Mouse (Mus musculus) spleen, adult 2 months (tissue): Measurements from ENCODE around the gene Hcar1. TPM values are rescaled to one million over a fixed set of nuclear protein-coding genes. Genes with fewer than 3 reads are reported as not detected.

Experiments used
- DNase-seq, 2 experiments: peaks; one replicate each; pipeline versions ENCODE4 v3.0.0 to v3.0.0-alpha.2; 2012 to 2021; ENCODE audit warnings: low spot score in 2 of 2, low read depth in 1 of 2
- H3K27ac ChIP-seq: fragments of 200-500 bp; 2 replicates; pipeline ENCODE4 v1.5.1; 2012; ENCODE audit warnings: low read length, inconsistent platforms; ENCODE audit not compliant: insufficient read depth
- H3K27me3 ChIP-seq: fragments of 200-500 bp; 2 replicates; pipeline ENCODE4 v1.6.1; 2012; ENCODE audit warnings: mild to moderate bottlenecking, moderate library complexity, low read length, inconsistent platforms; ENCODE audit not compliant: control insufficient read depth, insufficient read depth
- H3K36me3 ChIP-seq: fragments of 200-500 bp; 2 replicates; pipeline ENCODE4 v1.6.1; 2012; ENCODE audit warnings: mild to moderate bottlenecking, low read length, inconsistent platforms; ENCODE audit not compliant: control insufficient read depth, insufficient read depth
- H3K4me1 ChIP-seq: fragments of 200-500 bp; 2 replicates; pipeline ENCODE4 v1.6.1; 2011; ENCODE audit warnings: inconsistent platforms; ENCODE audit not compliant: control insufficient read depth, insufficient read depth, insufficient read length
- H3K4me3 ChIP-seq: fragments of 200-500 bp; 2 replicates; pipeline ENCODE4 v1.5.1; 2011; ENCODE audit warnings: mild to moderate bottlenecking, inconsistent platforms; ENCODE audit not compliant: insufficient read depth, insufficient read length; ENCODE audit errors: extremely low read depth
- CTCF ChIP-seq: fragments of 200-500 bp; IDR thresholded peaks from 2 replicates; pipeline ENCODE4 v1.5.1; 2011; ENCODE audit warnings: mild to moderate bottlenecking, inconsistent platforms; ENCODE audit not compliant: insufficient read depth, insufficient read length, insufficient replicate concordance; ENCODE audit errors: extremely low read depth
- POLR2A ChIP-seq: fragments of 200-500 bp; IDR thresholded peaks from 2 replicates; pipeline ENCODE4 v1.6.1; 2011; ENCODE audit warnings: low read depth, low read length, inconsistent platforms
- WGBS: fragments of 180-500 bp; shearing (Covaris S2); methylation state at CpG from one replicate; pipeline ENCODE4 v1.1.7; 2018; 5-methylcytosine and 5-hydroxymethylcytosine counted together
- polyA plus RNA-seq: library from polyadenylated mRNA; depleted of rRNA; stranded (reverse); fragments of >200 nt; gene quantifications from 2 replicates; pipeline ENCODE4 v1.2.3, GENCODE M21; 2012

Gene Hcar1
- polyA plus RNA-seq, 1 experiment, result 1.3 TPM

- H3K36me3 ChIP-seq, result no peaks in the 10 kb centered on the region
- WGBS, result 87% methylated on average over 2 of the region's 2 CpGs
- no peak for DNase-seq
- no peak overlapping the region for H3K27ac ChIP-seq
- H3K4me3 ChIP-seq, result no peak overlapping the region
- TF ChIP-seq POLR2A (no peak), CTCF (no peak)
- no peaks in the 10 kb centered on the region for H3K27me3 ChIP-seq
- H3K4me1 ChIP-seq, result no peaks in the 10 kb centered on the region; the same call in 1 of the 2 replicates
Measured at GRCm38 (mm10) chr5:123890312-123890711, 10.5 kb upstream of the Hcar1 start.

- Histone ChIP-seq H3K27ac (no peak overlapping the region), H3K4me3 (no peak overlapping the region), H3K4me1 (no peaks in the 10 kb centered on the region), H3K27me3 (no peaks in the 10 kb centered on the region), H3K36me3 (no peaks in the 10 kb centered on the region)
- TF ChIP-seq CTCF, result no peak
- TF ChIP-seq POLR2A, result no peak
- DNase-seq, result no peak
- WGBS, result 37% methylated on average over 3 of the region's 3 CpGs
Measured at GRCm38 (mm10) chr5:123886365-123886764, 6.5 kb upstream of the Hcar1 start.

- TF ChIP-seq CTCF, result no peak
- TF ChIP-seq POLR2A, result no peak
- WGBS, result 52% methylated on average over 10 of the region's 10 CpGs
- H3K4me1 ChIP-seq, result no peaks in the 10 kb centered on the region
- H3K27me3 ChIP-seq, result no peaks in the 10 kb centered on the region
- H3K27ac ChIP-seq, result no peak overlapping the region
- H3K36me3 ChIP-seq, result no peaks in the 10 kb centered on the region
- no peak for DNase-seq
- H3K4me3 ChIP-seq, result no peak overlapping the region
Measured at GRCm38 (mm10) chr5:123884332-123884731, 4.5 kb upstream of the Hcar1 start.

GRCm38 (mm10) chr5:123883891-123884290 is 4.1 kb upstream of the Hcar1 start:
- WGBS, result 62% methylated on average over 7 of the region's 7 CpGs
- TF ChIP-seq CTCF, result no peak
- no peak for TF ChIP-seq POLR2A

GRCm38 (mm10) chr5:123880778-123881177 is 958 bp upstream of the Hcar1 start:
- no peaks in the 10 kb centered on the region for H3K36me3 ChIP-seq
- H3K4me3 ChIP-seq, result no peak overlapping the region
- TF ChIP-seq POLR2A, result no peak
- no peak for TF ChIP-seq CTCF
- DNase-seq, result no peak
- no peaks in the 10 kb centered on the region for H3K27me3 ChIP-seq
- H3K27ac ChIP-seq, result no peak overlapping the region
- WGBS, result 87% methylated on average over 14 of the region's 14 CpGs
- no peaks in the 10 kb centered on the region for H3K4me1 ChIP-seq

More at GRCm38 (mm10) chr5:123883891-123884290, 4.1 kb upstream of the Hcar1 start:
- DNase-seq, result no peak
- Histone ChIP-seq H3K27ac (no peak overlapping the region), H3K4me1 (no peaks in the 10 kb centered on the region), H3K36me3 (no peaks in the 10 kb centered on the region), H3K4me3 (no peak overlapping the region), H3K27me3 (no peaks in the 10 kb centered on the region)

- no peaks in the 10 kb centered on the region for H3K4me1 ChIP-seq
- H3K27me3 ChIP-seq, result no peaks in the 10 kb centered on the region
- WGBS, result 12% methylated on average over 14 of the region's 14 CpGs
- no peaks in the 10 kb centered on the region for H3K36me3 ChIP-seq
- no peak overlapping the region for H3K4me3 ChIP-seq
- no peak overlapping the region for H3K27ac ChIP-seq
- no peak for TF ChIP-seq POLR2A
- TF ChIP-seq CTCF, result no peak
- DNase-seq, result no peak
Measured at GRCm38 (mm10) chr5:123878056-123878455, 1.8 kb downstream of the Hcar1 start.

- no peak for DNase-seq
- Histone ChIP-seq H3K4me1 (no peaks in the 10 kb centered on the region), H3K36me3 (no peaks in the 10 kb centered on the region), H3K27me3 (no peaks in the 10 kb centered on the region), H3K27ac (no peak overlapping the region), H3K4me3 (no peak overlapping the region)
- TF ChIP-seq POLR2A (no peak), CTCF (no peak)
- 38% methylated on average over 5 of the region's 5 CpGs for WGBS
Measured at GRCm38 (mm10) chr5:123874177-123874576, 5.6 kb downstream of the Hcar1 start.
